Mouse (Mus musculus) thymus, postnatal 25 days (tissue): ENCODE results near the gene Cul1.
"Not testable (repeated sequence)": the region's sequence is repeated elsewhere in the genome, so short reads cannot be mapped to it uniquely, and the experiment has no call there.

Source experiments
- DNase-seq: peaks from one replicate; pipeline ENCODE4 v3.0.0; 2022

Cul1 gene

DNA sequence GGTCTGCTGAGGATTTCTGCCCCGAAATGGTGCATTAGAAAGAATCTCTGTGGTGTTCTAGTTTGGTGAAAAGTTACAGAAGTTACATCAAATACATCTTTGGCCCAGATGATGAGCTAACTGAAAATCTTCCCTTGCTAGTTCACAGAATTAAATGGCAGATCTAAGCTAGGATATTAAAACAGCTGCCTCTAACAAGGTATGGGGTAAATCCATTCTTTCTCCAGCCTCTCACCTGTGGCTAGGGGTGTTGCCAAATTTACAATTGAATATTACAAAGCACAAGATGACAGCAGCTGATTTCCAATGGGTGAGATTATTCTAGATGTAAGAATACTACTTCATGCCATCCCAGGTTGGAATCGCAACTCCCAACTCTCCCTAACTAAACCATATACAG lies at the start of gene Cul1:
TSS of gene Cul1 (plus strand) at position 301 of the 400 bp plus-strand sequence.
- DNase-seq, result no peak

- DNase-seq, result no peak
Measured at GRCm38 (mm10) chr6:47404419-47405382, 48.5 kb upstream of the Cul1 start.

- no peak for DNase-seq
Measured at GRCm38 (mm10) chr6:47412886-47413606, 40.2 kb upstream of the Cul1 start.

DNA sequence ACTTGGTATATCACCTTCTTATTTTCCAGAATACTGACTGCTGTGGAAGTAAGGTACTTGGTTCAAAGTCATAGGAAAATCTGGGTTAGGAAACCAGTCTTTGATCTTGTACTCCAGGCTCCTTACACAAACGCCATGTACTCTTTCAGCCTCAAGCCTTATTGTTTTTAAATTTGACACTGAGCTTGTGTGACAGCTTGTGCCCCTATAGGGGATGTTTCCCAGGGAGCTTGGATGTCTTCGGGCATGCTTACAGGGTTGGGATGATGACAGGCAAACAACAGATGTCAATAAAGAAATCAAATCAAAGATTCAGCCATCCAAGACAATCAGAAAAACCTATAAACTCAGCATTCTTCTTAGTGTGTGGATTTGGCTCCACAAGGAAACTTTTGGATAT lies 39.5 kb upstream of the Cul1 start:
- DNase-seq, result no peak

DNA sequence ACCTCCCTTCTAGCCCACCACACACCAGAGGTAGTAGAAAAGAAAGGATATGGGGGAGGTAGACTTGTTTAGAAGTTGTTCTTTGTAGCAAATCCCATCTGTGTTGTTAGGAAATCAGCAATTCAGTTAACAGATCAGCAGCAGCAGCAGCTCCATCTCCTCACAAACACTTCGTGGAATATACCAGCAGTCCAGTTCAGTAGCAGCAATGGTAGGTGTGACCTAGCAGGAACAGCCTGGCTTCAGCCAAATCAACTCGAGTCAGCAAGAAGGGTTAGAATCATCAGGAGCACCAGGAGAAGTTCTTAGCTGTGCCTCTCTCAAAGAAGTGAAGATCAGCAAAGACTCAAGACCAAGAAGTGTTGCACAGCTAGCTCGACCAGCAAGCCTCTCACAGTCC lies 34.5 kb upstream of the Cul1 start:
- no peak for DNase-seq

- DNase-seq, result no peak
Measured at GRCm38 (mm10) chr6:47420156-47420555, 33.0 kb upstream of the Cul1 start.

- no peak for DNase-seq
Measured at GRCm38 (mm10) chr6:47421221-47421620, 32.0 kb upstream of the Cul1 start.

- DNase-seq, result no peak
Measured at GRCm38 (mm10) chr6:47426136-47426535, 27.1 kb upstream of the Cul1 start.

- not testable (repeated sequence) for DNase-seq
Measured at GRCm38 (mm10) chr6:47426556-47426955, 26.6 kb upstream of the Cul1 start.

DNA sequence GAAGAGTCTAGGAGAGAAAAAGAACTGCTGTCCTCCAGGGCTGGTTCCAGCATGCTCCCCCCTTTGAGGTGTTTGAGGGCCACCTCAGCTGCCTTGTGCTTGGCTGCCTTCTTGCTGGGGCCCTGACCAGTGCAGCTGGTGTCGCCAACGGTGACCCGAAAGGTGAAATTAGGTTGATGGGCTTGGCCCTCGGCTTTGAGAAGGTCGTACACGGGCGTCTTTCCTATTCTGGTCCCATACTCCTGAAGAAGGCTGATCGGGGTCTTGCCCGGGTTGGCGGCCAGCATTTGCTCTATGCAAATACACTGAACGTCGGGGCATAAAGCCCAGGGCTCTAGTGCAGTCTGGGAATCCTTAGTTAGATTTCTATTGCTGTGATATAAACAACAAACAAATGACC lies 20.4 kb upstream of the Cul1 start:
- DNase-seq, result not testable (repeated sequence)

DNA sequence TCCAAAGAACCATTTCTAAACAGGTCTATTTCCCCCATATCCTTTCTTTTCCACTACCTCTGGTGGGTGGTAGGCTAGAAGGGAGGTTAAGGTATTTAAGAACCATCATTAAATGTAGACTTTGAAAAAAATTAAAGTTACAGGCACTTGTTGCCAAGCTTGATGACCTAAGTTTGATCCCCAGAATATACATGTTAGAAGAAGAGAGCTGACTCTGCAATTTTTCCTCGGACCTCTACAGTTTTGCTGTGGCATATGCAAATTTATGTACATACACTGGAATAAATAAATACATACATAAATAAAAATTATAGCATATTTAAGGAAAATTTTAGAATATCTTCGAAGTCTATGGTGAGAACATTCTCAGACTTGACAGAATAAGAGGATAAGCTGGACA lies 13.1 kb upstream of the Cul1 start:
- DNase-seq, result no peak

- no peak for DNase-seq
Measured at GRCm38 (mm10) chr6:47447658-47448057, 5.5 kb upstream of the Cul1 start.

DNA sequence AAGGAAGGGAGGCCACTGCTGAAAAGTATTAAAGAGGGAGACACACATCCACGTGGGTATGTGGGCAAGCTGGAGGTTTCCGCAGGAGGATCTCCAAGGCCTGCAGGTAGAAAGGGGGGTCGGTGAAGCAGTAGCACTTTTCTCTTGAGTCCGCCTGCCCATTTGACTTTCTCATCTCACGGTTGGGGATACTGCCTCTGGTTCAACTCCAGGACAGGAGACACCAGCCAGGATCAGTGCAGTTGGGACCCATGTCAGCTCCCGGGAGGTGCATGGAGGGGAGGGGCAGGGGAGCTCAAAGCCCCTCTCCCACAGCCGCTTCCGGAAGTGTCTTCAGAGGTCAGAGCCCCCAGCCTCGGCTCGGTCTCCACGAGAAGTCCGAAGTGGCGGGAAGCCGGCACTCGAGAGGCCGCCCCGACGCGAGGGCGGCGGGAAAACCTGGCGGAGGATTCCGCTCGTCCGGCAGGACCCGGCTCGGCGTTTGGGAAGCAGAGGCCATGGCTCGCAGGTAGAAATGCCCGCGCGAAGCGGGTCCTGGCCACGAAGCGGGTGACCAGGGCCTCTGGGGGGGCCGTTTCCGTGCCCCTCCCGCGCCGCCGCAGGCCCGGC lies 428 bp downstream of the Cul1 start:
- DNase-seq, result peak; percentile 60

GRCm38 (mm10) chr6:47454131-47454574 lies 955 bp downstream of the Cul1 start:
- DNase-seq, result peak; percentile 71

- DNase-seq, result peak; percentile 76
Measured at GRCm38 (mm10) chr6:47454575-47455571, 1.7 kb downstream of the Cul1 start.

DNA sequence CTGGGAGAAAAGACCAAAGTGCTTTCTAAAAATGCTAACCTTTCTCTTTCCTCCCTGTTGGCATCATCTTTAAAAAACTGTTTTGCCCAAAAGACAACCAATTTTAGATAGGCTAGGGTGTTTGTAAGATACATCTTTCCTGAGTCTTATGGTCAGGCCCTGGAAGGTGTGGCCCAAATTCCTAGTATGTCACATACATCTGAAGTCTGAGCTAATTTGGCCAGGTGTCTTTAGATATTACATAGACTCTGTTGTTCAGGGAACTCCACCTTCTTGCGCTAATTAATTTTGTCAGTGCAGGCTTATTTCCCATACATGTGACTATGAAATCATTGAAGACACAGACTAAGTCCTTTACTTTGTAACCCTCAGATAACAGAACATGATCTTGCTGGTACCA lies 2.6 kb downstream of the Cul1 start:
- DNase-seq, result no peak

- no peak for DNase-seq
Measured at GRCm38 (mm10) chr6:47456853-47457252, 3.7 kb downstream of the Cul1 start.

DNA sequence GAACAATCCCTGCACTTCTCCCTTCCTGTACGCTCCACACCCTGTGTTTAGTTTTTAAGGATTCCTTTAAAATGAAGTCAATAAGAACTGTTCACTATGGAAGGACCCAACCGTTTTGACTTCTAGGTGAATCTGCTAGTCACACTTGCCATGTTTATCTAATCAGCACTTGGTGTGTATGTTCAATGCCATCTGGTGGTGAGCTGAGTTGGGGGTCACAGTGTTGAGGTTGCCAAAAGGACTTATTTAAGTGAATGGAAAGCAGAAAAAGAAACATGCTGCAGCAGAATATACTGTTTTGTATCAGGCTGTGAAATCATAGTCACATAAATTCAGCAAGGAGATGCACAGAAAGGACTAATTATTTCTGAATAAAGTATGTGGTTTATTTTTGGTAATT lies 12.2 kb downstream of the Cul1 start:
- peak; percentile 50 for DNase-seq

GRCm38 (mm10) chr6:47466488-47466887 lies 13.3 kb downstream of the Cul1 start:
- no peak for DNase-seq

GRCm38 (mm10) chr6:47467058-47467457 lies 13.9 kb downstream of the Cul1 start:
- no peak for DNase-seq

DNA sequence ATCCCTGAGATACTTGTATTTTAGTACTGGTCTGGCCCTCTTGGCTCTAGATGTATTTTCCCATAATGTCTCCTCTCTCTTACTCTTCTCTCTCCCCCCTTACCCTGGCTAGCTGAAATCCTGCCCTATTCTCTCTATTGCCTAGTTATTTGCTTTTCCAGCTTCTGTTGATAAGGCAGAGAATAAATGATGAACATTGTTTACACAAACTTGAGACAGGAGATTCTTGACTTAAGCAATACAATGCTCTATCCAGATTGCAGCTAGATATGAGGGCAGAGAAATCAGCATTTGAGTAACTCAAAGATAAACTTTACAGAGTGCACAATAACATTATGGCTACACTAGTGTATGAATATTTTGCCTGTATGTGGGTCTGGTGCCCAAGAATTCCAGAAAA lies 16.6 kb downstream of the Cul1 start:
- DNase-seq, result no peak

DNA sequence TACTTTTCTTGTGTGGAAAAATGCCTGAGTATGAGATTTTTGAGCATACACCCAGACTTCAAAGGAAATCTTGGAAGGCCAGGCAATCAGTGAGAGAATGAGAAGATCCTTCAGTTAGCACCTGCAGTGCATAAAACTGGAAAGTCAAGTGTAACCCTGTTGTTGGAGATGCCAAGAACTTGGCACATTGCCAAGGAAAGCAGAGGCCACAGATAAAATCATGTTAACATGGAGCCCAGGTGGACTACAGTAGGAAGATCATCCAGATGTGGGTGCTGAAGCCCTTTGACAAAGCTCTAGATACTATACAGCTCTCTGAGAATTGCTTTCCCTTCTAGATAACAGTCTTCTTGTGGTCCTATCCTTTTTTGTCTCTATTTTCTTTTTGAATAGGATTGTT lies 19.2 kb downstream of the Cul1 start:
- DNase-seq, result no peak
